Mouse (Mus musculus): ENCODE measurements around the gene Ptprq. TPM values are rescaled to one million over a fixed set of nuclear protein-coding genes. Genes with fewer than 3 reads are reported as not detected.

Gene Ptprq
- total and polyA plus RNA-seq, 2 experiments from 2014 or later = 0.11 TPM; not detected in 1

DNA sequence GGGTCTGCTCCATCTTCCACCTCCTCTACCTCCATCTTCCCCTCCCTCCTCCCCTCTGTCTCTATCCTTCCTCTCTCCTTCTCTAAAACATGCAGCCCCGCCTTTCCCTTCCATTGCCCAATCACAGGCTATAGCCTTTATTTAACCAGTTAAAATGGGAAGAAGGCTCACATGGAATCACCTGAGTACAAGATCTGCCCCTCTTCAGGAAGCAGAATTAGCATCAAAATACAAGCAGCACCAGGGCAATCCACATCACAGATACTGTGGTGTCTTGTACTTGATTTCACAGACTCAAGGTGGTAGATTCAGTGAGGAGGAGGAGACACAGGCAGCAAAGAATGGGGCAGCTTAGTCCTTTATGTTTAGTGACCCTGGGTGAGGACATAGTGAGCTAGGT, 191.1 kb downstream of the Ptprq start:
- Histone ChIP-seq H3K9ac (replicated peaks; ENCODE audit: low read depth, low read length) (no peak overlapping the region), H3K9me3 (replicated peaks; ENCODE audit: control insufficient read depth, low read length) (no peaks in the 10 kb centered on the region), H3K36me3 (replicated peaks; ENCODE audit: control insufficient read depth, insufficient read depth, low read length) (no peaks in the 10 kb centered on the region), H3K4me2 (ENCODE audit: low read depth, low read length) (no peak overlapping the region), H3K27me3 (ENCODE audit: control insufficient read depth, insufficient read depth, low read length) (no peaks in the 10 kb centered on the region), H3K4me3 (ENCODE audit: low read depth, low read length) (no peak overlapping the region), H3K27ac (ENCODE audit: low read depth) (no peak overlapping the region), H3K4me1 (ENCODE audit: control insufficient read depth, insufficient read depth) (no peaks in the 10 kb centered on the region)
- no peak for ATAC-seq (ENCODE audit: insufficient read depth, low read depth)
- no peak for TF ChIP-seq CTCF (IDR thresholded peaks at IDR 0.05; ENCODE audit: low read depth)
- TF ChIP-seq EP300 (IDR thresholded peaks at IDR 0.05; ENCODE audit: low read depth) = no peak
- no peak for DNase-seq (ENCODE audit: low spot score)
- WGBS = 65% methylated on average over 1 of the region's 1 CpGs

DNA sequence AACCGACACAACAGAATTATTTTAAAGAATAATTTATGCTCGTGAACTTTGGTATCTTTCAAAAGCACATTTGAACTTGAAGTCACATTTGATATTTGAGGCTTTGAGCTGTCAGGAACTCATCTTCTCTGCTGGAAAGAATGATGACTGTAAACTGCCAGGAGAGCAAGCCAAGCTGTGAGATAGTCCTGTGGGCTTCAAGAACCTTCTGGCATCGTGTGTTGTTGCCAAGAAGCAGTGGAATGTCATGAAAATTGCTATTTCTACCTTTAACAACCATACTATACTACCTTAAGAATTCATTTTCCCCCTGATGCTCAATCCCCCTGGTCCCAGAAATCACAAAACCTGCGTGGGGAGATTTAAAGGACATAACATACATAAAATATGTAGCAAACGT, 200.6 kb downstream of the Ptprq start:
- no peak for TF ChIP-seq CTCF (IDR thresholded peaks at IDR 0.05; ENCODE audit: low read depth)
- no peaks in the 10 kb centered on the region for H3K36me3 ChIP-seq (replicated peaks; ENCODE audit: control insufficient read depth, insufficient read depth, low read length)
- 65% methylated on average over 5 of the region's 5 CpGs for WGBS
- no peak overlapping the region for H3K4me2 ChIP-seq (ENCODE audit: low read depth, low read length)
- DNase-seq (ENCODE audit: low spot score) (no peak), ATAC-seq (ENCODE audit: insufficient read depth, low read depth) (no peak)
- H3K9ac ChIP-seq (replicated peaks; ENCODE audit: low read depth, low read length) = no peak overlapping the region
- no peaks in the 10 kb centered on the region for H3K27me3 ChIP-seq (ENCODE audit: control insufficient read depth, insufficient read depth, low read length)
- no peaks in the 10 kb centered on the region for H3K4me1 ChIP-seq (ENCODE audit: control insufficient read depth, insufficient read depth)
- no peak overlapping the region for H3K27ac ChIP-seq (ENCODE audit: low read depth)
- H3K4me3 ChIP-seq (ENCODE audit: low read depth, low read length) = no peak overlapping the region
- no peaks in the 10 kb centered on the region for H3K9me3 ChIP-seq (replicated peaks; ENCODE audit: control insufficient read depth, low read length)

DNA sequence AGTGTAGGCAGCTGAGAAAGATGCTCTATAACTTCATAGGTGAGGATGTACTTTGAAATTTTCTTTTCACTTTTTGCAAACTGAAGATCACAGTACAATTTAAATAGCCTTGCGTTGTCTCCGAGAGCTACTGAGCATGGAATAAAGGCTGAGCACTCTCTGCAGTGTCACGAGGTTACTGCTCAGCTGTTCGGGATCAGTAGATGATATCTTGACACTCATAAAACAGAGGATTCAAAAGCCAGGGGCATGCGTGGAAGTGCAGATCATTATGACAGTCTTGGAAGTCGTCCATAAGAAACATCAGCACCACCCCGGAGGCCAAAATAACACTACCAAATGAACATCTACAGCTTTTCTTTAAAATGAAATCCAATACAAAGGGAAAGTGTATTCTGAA, 203.2 kb downstream of the Ptprq start:
- no peaks in the 10 kb centered on the region for H3K4me1 ChIP-seq (ENCODE audit: control insufficient read depth, insufficient read depth)
- no peak for ATAC-seq (ENCODE audit: insufficient read depth, low read depth)
- H3K27me3 ChIP-seq (ENCODE audit: control insufficient read depth, insufficient read depth, low read length) = no peaks in the 10 kb centered on the region
- H3K9me3 ChIP-seq (replicated peaks; ENCODE audit: control insufficient read depth, low read length) = no peaks in the 10 kb centered on the region
- no peak overlapping the region for H3K27ac ChIP-seq (ENCODE audit: low read depth)
- H3K4me2 ChIP-seq (ENCODE audit: low read depth, low read length) = no peak overlapping the region
- H3K4me3 ChIP-seq (ENCODE audit: low read depth, low read length) = no peak overlapping the region
- no peak overlapping the region for H3K9ac ChIP-seq (replicated peaks; ENCODE audit: low read depth, low read length)
- H3K36me3 ChIP-seq (replicated peaks; ENCODE audit: control insufficient read depth, insufficient read depth, low read length) = no peaks in the 10 kb centered on the region
- DNase-seq (ENCODE audit: low spot score) = no peak
- TF ChIP-seq EP300 (IDR thresholded peaks at IDR 0.05; ENCODE audit: low read depth) (no peak), CTCF (IDR thresholded peaks at IDR 0.05; ENCODE audit: low read depth) (no peak)
- 51% methylated on average over 7 of the region's 7 CpGs for WGBS

GRCm38 (mm10) chr10:107514735-107515134, 205.1 kb downstream of the Ptprq start:
- Histone ChIP-seq H3K36me3 (replicated peaks; ENCODE audit: control insufficient read depth, insufficient read depth, low read length) (no peaks in the 10 kb centered on the region), H3K4me3 (ENCODE audit: low read depth, low read length) (no peak overlapping the region), H3K4me2 (ENCODE audit: low read depth, low read length) (no peak overlapping the region), H3K27me3 (ENCODE audit: control insufficient read depth, insufficient read depth, low read length) (no peaks in the 10 kb centered on the region), H3K9ac (replicated peaks; ENCODE audit: low read depth, low read length) (no peak overlapping the region), H3K4me1 (ENCODE audit: control insufficient read depth, insufficient read depth) (no peaks in the 10 kb centered on the region), H3K9me3 (replicated peaks; ENCODE audit: control insufficient read depth, low read length) (no peaks in the 10 kb centered on the region), H3K27ac (ENCODE audit: low read depth) (no peak overlapping the region)
- TF ChIP-seq EP300 (IDR thresholded peaks at IDR 0.05; ENCODE audit: low read depth) (no peak), CTCF (IDR thresholded peaks at IDR 0.05; ENCODE audit: low read depth) (no peak)
- ATAC-seq (ENCODE audit: insufficient read depth, low read depth) (no peak), DNase-seq (ENCODE audit: low spot score) (no peak)
- WGBS = 85% methylated on average over 7 of the region's 7 CpGs

- Histone ChIP-seq H3K4me2 (ENCODE audit: low read depth, low read length) (no peak overlapping the region), H3K36me3 (replicated peaks; ENCODE audit: control insufficient read depth, insufficient read depth, low read length) (no peaks in the 10 kb centered on the region), H3K4me3 (ENCODE audit: low read depth, low read length) (no peak overlapping the region), H3K27me3 (ENCODE audit: control insufficient read depth, insufficient read depth, low read length) (no peaks in the 10 kb centered on the region), H3K27ac (ENCODE audit: low read depth) (no peak overlapping the region), H3K9me3 (replicated peaks; ENCODE audit: control insufficient read depth, low read length) (0 out of 2 replicates have a peak, but pooled peaks cover 4% of the 10 kb centered on the region), H3K9ac (replicated peaks; ENCODE audit: low read depth, low read length) (no peak overlapping the region), H3K4me1 (ENCODE audit: control insufficient read depth, insufficient read depth) (no peaks in the 10 kb centered on the region; the same call in 1 of the 2 replicates)
- 79% methylated on average over 2 of the region's 2 CpGs for WGBS
- no peak for TF ChIP-seq CTCF (IDR thresholded peaks at IDR 0.05; ENCODE audit: low read depth)
- no peak for TF ChIP-seq EP300 (IDR thresholded peaks at IDR 0.05; ENCODE audit: low read depth)
- ATAC-seq (ENCODE audit: insufficient read depth, low read depth) = no peak
- DNase-seq (ENCODE audit: low spot score) = no peak
Observed at GRCm38 (mm10) chr10:107506397-107506796, 213.5 kb downstream of the Ptprq start.

DNA sequence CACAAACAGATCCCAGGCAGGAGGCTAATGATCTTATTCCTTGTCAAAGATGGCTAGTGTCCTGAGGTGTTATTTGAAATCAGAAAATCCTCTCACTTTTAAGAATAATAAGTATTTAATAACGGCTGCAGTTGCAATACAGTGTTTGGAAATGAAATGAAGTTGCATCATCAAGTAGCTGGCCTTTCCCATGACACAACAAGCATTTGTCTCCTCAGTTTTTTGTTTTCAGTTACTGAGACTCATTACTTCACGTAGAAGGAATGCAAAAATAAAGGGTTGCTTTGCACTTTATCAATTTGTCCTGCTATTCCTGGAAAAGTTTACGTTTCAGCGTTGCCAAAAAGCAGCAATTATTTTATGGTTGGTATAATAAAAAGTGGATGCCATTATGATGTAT, 216.4 kb downstream of the Ptprq start:
- H3K9ac ChIP-seq (replicated peaks; ENCODE audit: low read depth, low read length) = no peak overlapping the region
- no peak overlapping the region for H3K27ac ChIP-seq (ENCODE audit: low read depth)
- H3K9me3 ChIP-seq (replicated peaks; ENCODE audit: control insufficient read depth, low read length) = 0 out of 2 replicates have a peak, but pooled peaks cover 4% of the 10 kb centered on the region
- DNase-seq (ENCODE audit: low spot score) (no peak), ATAC-seq (ENCODE audit: insufficient read depth, low read depth) (no peak)
- no peaks in the 10 kb centered on the region for H3K36me3 ChIP-seq (replicated peaks; ENCODE audit: control insufficient read depth, insufficient read depth, low read length)
- no peak overlapping the region for H3K4me2 ChIP-seq (ENCODE audit: low read depth, low read length)
- WGBS = 60% methylated on average over 4 of the region's 4 CpGs
- TF ChIP-seq CTCF (IDR thresholded peaks at IDR 0.05; ENCODE audit: low read depth) = no peak
- TF ChIP-seq EP300 (IDR thresholded peaks at IDR 0.05; ENCODE audit: low read depth) = no peak
- H3K27me3 ChIP-seq (ENCODE audit: control insufficient read depth, insufficient read depth, low read length) = no peaks in the 10 kb centered on the region
- no peak overlapping the region for H3K4me3 ChIP-seq (ENCODE audit: low read depth, low read length)
- H3K4me1 ChIP-seq (ENCODE audit: control insufficient read depth, insufficient read depth) = peaks cover 8% of the 10 kb centered on the region
